Mouse (Mus musculus) urinary bladder, postnatal 4 days (tissue): Measurements from ENCODE around the gene Bmf.

Experiments
- DNase-seq, 2 experiments: peaks; one replicate each; pipeline ENCODE4 v3.0.0; 2021 to 2022; ENCODE audit warnings: low spot score in 2 of 2

The Bmf gene

GRCm38 (mm10) chr2:118483032-118483431 lies 66.5 kb downstream of the Bmf start:
- no peak for DNase-seq

GRCm38 (mm10) chr2:118480886-118481285 lies 68.6 kb downstream of the Bmf start:
- no peak for DNase-seq

GRCm38 (mm10) chr2:118479550-118479909 lies 70.0 kb downstream of the Bmf start, which contains the start of gene Srp14:
Gene Srp14 (minus strand): TSS chr2:118479711.
- DNase-seq, result peak; percentile 85 to 92

GRCm38 (mm10) chr2:118478833-118479549 lies 70.5 kb downstream of the Bmf start:
- DNase-seq, result no peak
